Mouse (Mus musculus): ENCODE results near the gene Atp1b2. TPM values are rescaled to one million over a fixed set of nuclear protein-coding genes. Genes with fewer than 3 reads are reported as not detected.

Gene Atp1b2
- polyA plus RNA-seq, 1 experiment from 2014 or later, result 9.5 TPM

DNA sequence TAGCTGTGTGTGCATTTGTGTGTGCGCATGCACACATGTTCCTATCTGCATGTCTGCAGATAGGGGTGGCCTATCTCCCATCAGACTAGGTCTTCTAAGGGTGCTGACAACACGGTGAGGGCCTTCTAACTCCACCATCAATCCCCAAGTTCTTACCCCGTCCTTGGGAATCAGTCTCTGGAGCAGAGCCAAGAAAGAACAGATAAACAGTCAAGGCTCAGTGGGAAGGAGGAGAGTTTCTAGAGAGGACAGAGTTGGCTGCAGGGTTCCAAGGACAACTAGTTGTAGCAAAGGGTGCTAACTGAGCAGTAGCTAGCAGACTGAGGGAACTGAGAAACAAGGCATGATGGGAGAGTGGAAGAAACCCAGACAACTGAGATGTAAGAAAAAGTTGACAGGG lies 4.0 kb downstream of the Atp1b2 start:
- Histone ChIP-seq H3K9me3 (replicated peaks; ENCODE audit: control insufficient read depth, low read length) (no peaks in the 10 kb centered on the region), H3K36me3 (ENCODE audit: control insufficient read depth, insufficient read depth, low read length) (no peaks in the 10 kb centered on the region), H3K27me3 (ENCODE audit: control insufficient read depth, insufficient read depth, low read length) (peaks cover 5% of the 10 kb centered on the region; the same call in 1 of the 2 replicates), H3K4me3 (replicated peaks; ENCODE audit: low read length) (no peak overlapping the region), H3K4me2 (ENCODE audit: low read depth, low read length) (no peak overlapping the region), H3K4me1 (ENCODE audit: control insufficient read depth, insufficient read depth, low read length) (peaks cover 41% of the 10 kb centered on the region), H3K27ac (ENCODE audit: low read length) (no peak overlapping the region), H3K9ac (ENCODE audit: low read length) (no peak overlapping the region)
- 51% methylated on average over 3 of the region's 3 CpGs for WGBS
- ATAC-seq (ENCODE audit: insufficient read depth, low FRiP score), result no peak

DNA sequence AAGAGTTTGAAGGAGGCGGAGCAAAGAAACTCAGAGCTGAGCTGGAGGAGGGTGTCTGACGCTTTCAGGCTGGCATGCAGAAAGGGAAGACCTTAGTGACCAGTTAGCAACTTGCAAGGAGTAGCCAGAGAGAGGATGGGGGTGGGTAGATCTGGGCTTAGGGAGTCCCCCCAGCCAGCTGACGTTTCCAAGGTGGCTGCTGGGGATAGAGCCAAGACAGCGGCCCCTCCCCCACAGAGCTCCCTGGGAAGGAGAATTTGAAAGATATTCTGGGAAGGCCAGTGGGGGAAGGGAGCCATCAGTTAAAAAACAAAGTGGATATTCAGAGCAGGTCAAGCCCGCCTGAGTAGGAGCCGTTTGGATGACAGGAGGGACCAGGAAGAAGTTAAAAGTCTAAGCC lies 5.6 kb downstream of the Atp1b2 start:
- ATAC-seq (ENCODE audit: insufficient read depth, low FRiP score), result peak; percentile 67; the same call in 1 of the 2 replicates
- Histone ChIP-seq H3K9me3 (replicated peaks; ENCODE audit: control insufficient read depth, low read length) (no peaks in the 10 kb centered on the region), H3K36me3 (ENCODE audit: control insufficient read depth, insufficient read depth, low read length) (no peaks in the 10 kb centered on the region), H3K27me3 (ENCODE audit: control insufficient read depth, insufficient read depth, low read length) (peaks cover 5% of the 10 kb centered on the region; the same call in 1 of the 2 replicates), H3K9ac (ENCODE audit: low read length) (no peak overlapping the region), H3K4me2 (ENCODE audit: low read depth, low read length) (peak overlapping the region; percentile 20; the same call in 1 of the 2 replicates), H3K4me3 (replicated peaks; ENCODE audit: low read length) (no peak overlapping the region), H3K4me1 (ENCODE audit: control insufficient read depth, insufficient read depth, low read length) (peaks cover 34% of the 10 kb centered on the region), H3K27ac (ENCODE audit: low read length) (peak overlapping the region; percentile 54)
- WGBS, result 14% methylated on average over 6 of the region's 6 CpGs

DNA sequence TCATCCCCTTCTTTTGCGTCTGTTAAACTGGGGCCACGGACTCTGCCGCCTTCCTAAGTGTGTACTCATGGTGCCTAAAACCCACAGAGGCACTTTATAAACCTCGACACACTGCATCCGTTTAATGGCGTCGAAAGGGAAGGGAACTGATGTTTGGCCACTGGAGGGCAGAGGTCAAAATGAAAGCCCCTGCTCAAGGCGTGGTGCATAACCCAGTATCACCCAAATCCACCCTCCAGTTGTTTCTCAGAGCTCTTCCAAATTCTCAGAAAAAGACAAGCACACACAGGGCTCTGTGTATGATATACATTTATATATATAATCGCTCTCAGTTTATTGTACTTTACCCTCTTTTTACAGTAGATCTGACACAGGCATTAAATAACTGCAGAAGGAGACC lies 6.3 kb downstream of the Atp1b2 start:
- Histone ChIP-seq H3K9ac (ENCODE audit: low read length) (no peak overlapping the region), H3K27me3 (ENCODE audit: control insufficient read depth, insufficient read depth, low read length) (peaks cover 4% of the 10 kb centered on the region; the same call in 1 of the 2 replicates), H3K27ac (ENCODE audit: low read length) (no peak overlapping the region), H3K4me3 (replicated peaks; ENCODE audit: low read length) (no peak overlapping the region), H3K36me3 (ENCODE audit: control insufficient read depth, insufficient read depth, low read length) (no peaks in the 10 kb centered on the region), H3K4me2 (ENCODE audit: low read depth, low read length) (peak overlapping the region; percentile 20; the same call in 1 of the 2 replicates), H3K4me1 (ENCODE audit: control insufficient read depth, insufficient read depth, low read length) (peaks cover 29% of the 10 kb centered on the region), H3K9me3 (replicated peaks; ENCODE audit: control insufficient read depth, low read length) (no peaks in the 10 kb centered on the region)
- 11% methylated on average over 9 of the region's 9 CpGs for WGBS
- no peak for ATAC-seq (ENCODE audit: insufficient read depth, low FRiP score)

DNA sequence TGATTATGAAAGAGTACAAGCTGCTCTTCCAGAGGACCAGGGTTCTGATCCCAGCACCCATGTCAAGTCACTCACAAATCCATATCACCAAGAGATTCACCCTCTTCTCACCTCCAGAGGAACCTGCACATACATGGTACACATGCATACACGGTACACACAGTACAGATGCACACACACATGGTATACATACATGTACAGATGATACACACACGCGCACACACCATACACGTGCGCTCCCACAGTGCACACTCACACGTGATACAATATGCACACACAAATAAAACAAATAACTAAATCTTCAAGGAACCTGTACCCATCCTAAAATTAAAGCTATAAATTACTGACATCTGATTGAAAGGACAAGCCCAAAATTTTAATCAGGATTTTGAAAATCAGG lies 10.9 kb downstream of the Atp1b2 start:
- H3K9me3 ChIP-seq (replicated peaks; ENCODE audit: control insufficient read depth, low read length), result no peaks in the 10 kb centered on the region
- peaks cover 3% of the 10 kb centered on the region; the same call in 1 of the 2 replicates for H3K4me1 ChIP-seq (ENCODE audit: control insufficient read depth, insufficient read depth, low read length)
- H3K27me3 ChIP-seq (ENCODE audit: control insufficient read depth, insufficient read depth, low read length), result no peaks in the 10 kb centered on the region
- WGBS, result 93% methylated on average over 6 of the region's 6 CpGs
- ATAC-seq (ENCODE audit: insufficient read depth, low FRiP score), result no peak
- H3K4me2 ChIP-seq (ENCODE audit: low read depth, low read length), result no peak overlapping the region
- H3K36me3 ChIP-seq (ENCODE audit: control insufficient read depth, insufficient read depth, low read length), result peaks cover 3% of the 10 kb centered on the region; the same call in 1 of the 2 replicates
- H3K27ac ChIP-seq (ENCODE audit: low read length), result no peak overlapping the region
- no peak overlapping the region for H3K9ac ChIP-seq (ENCODE audit: low read length)
- H3K4me3 ChIP-seq (replicated peaks; ENCODE audit: low read length), result no peak overlapping the region

DNA sequence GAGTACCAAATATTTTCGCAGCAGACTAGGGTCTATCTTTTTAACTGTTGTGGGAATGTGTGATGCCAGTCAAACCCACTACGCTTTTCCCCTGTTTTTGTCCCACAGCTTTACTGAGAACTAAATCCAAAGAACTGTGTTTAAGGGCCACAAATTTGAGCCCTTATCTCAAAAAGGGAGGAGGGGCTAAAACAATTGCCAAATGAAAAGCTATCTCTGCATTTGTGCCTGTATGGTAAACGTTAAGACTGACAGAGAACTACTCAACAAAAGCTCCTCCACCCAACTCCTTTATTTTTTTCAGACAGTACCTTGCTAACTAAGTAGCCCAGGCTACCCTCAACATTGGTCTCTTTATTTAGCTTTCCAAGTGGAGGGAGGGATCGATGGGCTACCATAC lies 12.9 kb downstream of the Atp1b2 start:
- no peaks in the 10 kb centered on the region for H3K27me3 ChIP-seq (ENCODE audit: control insufficient read depth, insufficient read depth, low read length)
- WGBS, result 82% methylated on average over 4 of the region's 4 CpGs
- no peak overlapping the region for H3K4me3 ChIP-seq (replicated peaks; ENCODE audit: low read length)
- no peak overlapping the region for H3K27ac ChIP-seq (ENCODE audit: low read length)
- no peaks in the 10 kb centered on the region for H3K4me1 ChIP-seq (ENCODE audit: control insufficient read depth, insufficient read depth, low read length)
- H3K4me2 ChIP-seq (ENCODE audit: low read depth, low read length), result no peak overlapping the region
- ATAC-seq (ENCODE audit: insufficient read depth, low FRiP score), result no peak
- H3K9me3 ChIP-seq (replicated peaks; ENCODE audit: control insufficient read depth, low read length), result no peaks in the 10 kb centered on the region
- H3K9ac ChIP-seq (ENCODE audit: low read length), result no peak overlapping the region
- H3K36me3 ChIP-seq (ENCODE audit: control insufficient read depth, insufficient read depth, low read length), result peaks cover 8% of the 10 kb centered on the region; the same call in 1 of the 2 replicates

DNA sequence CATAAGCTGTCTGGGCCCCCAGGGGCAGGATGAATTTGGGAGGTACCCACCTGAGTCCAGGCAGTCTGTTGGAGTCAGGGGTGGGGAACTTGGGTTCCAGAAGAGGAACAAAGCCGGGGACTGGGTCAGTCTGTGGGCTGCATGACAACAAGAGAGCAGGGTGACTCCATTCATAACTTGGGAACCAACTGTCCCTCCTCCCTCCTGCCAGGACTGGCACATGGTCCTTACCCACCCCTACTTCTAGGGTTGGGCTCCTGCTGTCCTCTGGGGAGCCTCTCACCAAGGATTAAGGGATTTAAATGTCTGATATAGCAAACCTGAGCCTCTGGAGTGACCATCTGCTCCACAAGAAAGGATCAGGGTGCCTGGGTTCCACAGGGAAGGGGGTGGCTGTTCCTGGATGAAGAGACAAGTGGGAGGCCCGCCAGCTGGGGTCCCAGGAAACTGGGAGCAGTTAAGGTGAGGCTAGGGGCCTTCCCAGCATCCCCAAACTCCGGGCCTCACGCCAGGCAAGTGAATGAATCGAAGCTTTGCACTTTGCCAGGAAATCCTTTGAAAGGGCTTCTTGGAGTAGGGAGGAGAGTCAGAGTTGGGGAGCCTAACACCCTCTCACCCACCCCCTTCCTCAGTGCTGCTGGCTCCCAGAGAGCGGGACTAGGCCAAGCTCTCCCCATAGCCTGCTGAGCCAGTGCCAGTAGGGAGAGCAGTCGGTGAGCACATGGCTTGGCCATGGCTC lies 13.7 kb downstream of the Atp1b2 start:
- no peaks in the 10 kb centered on the region for H3K9me3 ChIP-seq (replicated peaks; ENCODE audit: control insufficient read depth, low read length)
- H3K4me3 ChIP-seq (replicated peaks; ENCODE audit: low read length), result no peak overlapping the region
- no peaks in the 10 kb centered on the region for H3K27me3 ChIP-seq (ENCODE audit: control insufficient read depth, insufficient read depth, low read length)
- no peak overlapping the region for H3K4me2 ChIP-seq (ENCODE audit: low read depth, low read length)
- no peak for ATAC-seq (ENCODE audit: insufficient read depth, low FRiP score)
- H3K9ac ChIP-seq (ENCODE audit: low read length), result no peak overlapping the region; the same call in 1 of the 2 replicates
- WGBS, result 73% methylated on average over 7 of the region's 7 CpGs
- H3K36me3 ChIP-seq (ENCODE audit: control insufficient read depth, insufficient read depth, low read length), result peaks cover 8% of the 10 kb centered on the region; the same call in 1 of the 2 replicates
- no peaks in the 10 kb centered on the region for H3K4me1 ChIP-seq (ENCODE audit: control insufficient read depth, insufficient read depth, low read length)
- H3K27ac ChIP-seq (ENCODE audit: low read length), result no peak overlapping the region

DNA sequence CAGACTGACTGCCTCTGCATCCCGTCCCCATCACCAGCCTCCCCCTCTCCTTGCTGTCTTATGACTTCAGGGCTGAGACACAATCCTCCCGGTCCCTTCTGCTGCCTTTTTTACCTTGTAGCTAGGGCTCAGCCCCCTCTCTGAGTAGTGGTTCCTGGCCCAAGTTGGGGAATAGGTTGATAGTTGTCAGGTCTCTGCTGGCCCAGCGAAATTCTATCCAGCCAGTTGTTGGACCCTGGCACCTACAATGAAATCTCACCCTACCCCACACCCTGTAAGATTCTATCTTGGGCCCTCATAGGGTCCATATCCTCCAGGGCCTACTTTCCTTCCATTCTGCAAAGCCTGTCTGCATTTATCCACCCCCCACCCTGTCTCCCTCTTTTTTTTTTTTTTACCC lies 14.3 kb downstream of the Atp1b2 start:
- WGBS, result 79% methylated on average over 3 of the region's 3 CpGs
- Histone ChIP-seq H3K4me1 (ENCODE audit: control insufficient read depth, insufficient read depth, low read length) (no peaks in the 10 kb centered on the region), H3K27ac (ENCODE audit: low read length) (no peak overlapping the region), H3K27me3 (ENCODE audit: control insufficient read depth, insufficient read depth, low read length) (no peaks in the 10 kb centered on the region), H3K4me3 (replicated peaks; ENCODE audit: low read length) (no peak overlapping the region), H3K9ac (ENCODE audit: low read length) (no peak overlapping the region), H3K36me3 (ENCODE audit: control insufficient read depth, insufficient read depth, low read length) (peaks cover 12% of the 10 kb centered on the region; the same call in 1 of the 2 replicates), H3K9me3 (replicated peaks; ENCODE audit: control insufficient read depth, low read length) (no peaks in the 10 kb centered on the region), H3K4me2 (ENCODE audit: low read depth, low read length) (no peak overlapping the region)
- no peak for ATAC-seq (ENCODE audit: insufficient read depth, low FRiP score)

DNA sequence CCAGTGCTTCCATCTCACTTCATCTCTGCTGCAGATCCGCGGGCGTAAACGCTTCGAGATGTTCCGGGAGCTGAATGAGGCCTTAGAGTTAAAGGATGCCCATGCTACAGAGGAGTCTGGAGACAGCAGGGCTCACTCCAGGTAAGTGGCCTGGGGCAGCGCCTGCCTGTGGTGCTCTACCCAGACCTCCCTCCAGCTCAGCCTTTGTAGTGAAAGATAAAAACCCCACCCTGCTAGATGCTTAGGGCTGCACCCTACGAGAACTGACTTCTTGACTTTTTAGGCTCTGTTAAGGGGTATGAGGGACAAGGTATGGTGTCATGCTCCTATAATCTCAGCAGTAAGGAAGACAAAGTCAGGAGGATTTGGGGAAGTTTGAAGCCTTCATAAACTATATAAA lies 15.1 kb downstream of the Atp1b2 start:
- Histone ChIP-seq H3K36me3 (ENCODE audit: control insufficient read depth, insufficient read depth, low read length) (peaks cover 12% of the 10 kb centered on the region; the same call in 1 of the 2 replicates), H3K27ac (ENCODE audit: low read length) (no peak overlapping the region), H3K9ac (ENCODE audit: low read length) (no peak overlapping the region), H3K27me3 (ENCODE audit: control insufficient read depth, insufficient read depth, low read length) (no peaks in the 10 kb centered on the region), H3K4me3 (replicated peaks; ENCODE audit: low read length) (no peak overlapping the region), H3K4me2 (ENCODE audit: low read depth, low read length) (no peak overlapping the region), H3K4me1 (ENCODE audit: control insufficient read depth, insufficient read depth, low read length) (no peaks in the 10 kb centered on the region), H3K9me3 (replicated peaks; ENCODE audit: control insufficient read depth, low read length) (no peaks in the 10 kb centered on the region)
- ATAC-seq (ENCODE audit: insufficient read depth, low FRiP score), result no peak
- WGBS, result 89% methylated on average over 8 of the region's 8 CpGs

DNA sequence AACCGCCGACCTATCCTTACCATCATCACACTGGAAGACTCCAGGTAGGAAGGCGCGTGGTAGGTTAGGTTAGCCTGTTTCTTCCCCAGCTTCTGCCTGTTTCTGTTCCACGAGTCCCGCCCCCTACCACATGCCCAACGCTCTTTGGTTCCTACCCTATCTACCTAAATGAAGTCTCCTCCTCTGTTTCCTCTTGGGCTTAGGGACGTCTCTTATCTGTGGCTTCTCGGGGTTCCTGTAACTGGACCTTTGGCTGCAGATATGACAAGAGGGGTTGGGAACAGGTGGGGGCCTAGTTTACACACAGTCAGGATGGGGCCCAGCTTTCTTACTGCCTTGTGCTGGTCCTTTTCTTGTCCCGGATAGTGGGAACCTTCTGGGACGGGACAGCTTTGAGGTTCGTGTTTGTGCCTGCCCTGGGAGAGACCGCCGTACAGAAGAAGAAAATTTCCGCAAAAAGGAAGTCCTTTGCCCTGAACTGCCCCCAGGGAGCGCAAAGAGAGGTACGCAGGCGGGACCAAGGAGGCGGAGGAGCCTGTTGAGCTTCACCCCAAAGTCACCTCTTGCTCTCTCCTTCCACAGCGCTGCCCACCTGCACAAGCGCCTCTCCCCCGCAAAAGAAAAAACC lies 16.4 kb downstream of the Atp1b2 start:
- WGBS, result 85% methylated on average over 22 of the region's 22 CpGs
- Histone ChIP-seq H3K9ac (ENCODE audit: low read length) (no peak overlapping the region), H3K4me3 (replicated peaks; ENCODE audit: low read length) (no peak overlapping the region), H3K27ac (ENCODE audit: low read length) (no peak overlapping the region), H3K9me3 (replicated peaks; ENCODE audit: control insufficient read depth, low read length) (no peaks in the 10 kb centered on the region), H3K27me3 (ENCODE audit: control insufficient read depth, insufficient read depth, low read length) (no peaks in the 10 kb centered on the region), H3K36me3 (ENCODE audit: control insufficient read depth, insufficient read depth, low read length) (peaks cover 12% of the 10 kb centered on the region; the same call in 1 of the 2 replicates), H3K4me2 (ENCODE audit: low read depth, low read length) (no peak overlapping the region), H3K4me1 (ENCODE audit: control insufficient read depth, insufficient read depth, low read length) (peaks cover 3% of the 10 kb centered on the region; the same call in 1 of the 2 replicates)
- no peak for ATAC-seq (ENCODE audit: insufficient read depth, low FRiP score)

Data from stomach, embryonic 16.5 days (tissue).